ENCODE assay signal across 8 mouse cellular contexts in the genomic region with DNA sequence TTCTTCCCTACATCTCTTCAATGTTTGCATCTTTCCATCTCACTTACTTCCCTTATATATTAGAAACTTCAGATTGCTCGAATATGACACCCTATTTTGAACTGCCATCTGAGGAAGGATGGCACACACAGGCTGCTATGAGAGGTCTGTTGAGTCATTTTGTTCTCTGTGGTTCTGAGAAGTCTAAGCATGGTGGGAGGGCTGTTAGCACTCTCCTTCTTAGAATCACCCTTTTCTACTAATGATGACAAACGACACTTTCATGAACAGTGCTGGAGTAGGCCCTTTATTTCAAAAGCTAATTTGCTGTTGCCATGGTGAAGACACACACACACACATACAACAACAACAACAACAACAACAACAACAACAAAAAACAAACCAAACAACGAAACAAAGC.
"Had no signal": no experiment of that assay in that cellular context is flagged by ENCODE, and none has a peak within 500 bp of the region (broad histone marks: within the 10 kb centered on the region; RNA-seq: fewer than 3 reads in every experiment).

No protein-coding gene starts in this region.

- DNase-seq: kidney, adult 2 months; kidney, postnatal 25 days; layer of hippocampus, postnatal 36 days; liver, embryonic 13.5 days; lung, adult 2 months; thymus, adult 18-20 months; thymus, postnatal 25 days had no signal

- ATAC-seq: midbrain, embryonic 13.5 days had no signal
